Mouse (Mus musculus) stomach, postnatal 0 days (tissue): ENCODE measurements around the gene Lclat1.

Experiments
- CTCF ChIP-seq: IDR thresholded peaks from 2 replicates; pipeline ENCODE4 v1.5.1; 2016; ENCODE audit warnings: antibody characterized with exemption, low read depth, mild to moderate bottlenecking, moderate library complexity
- EP300 ChIP-seq: optimal IDR thresholded peaks from 2 replicates; pipeline ENCODE3; 2016; ENCODE audit warnings: antibody characterized with exemption

DNA sequence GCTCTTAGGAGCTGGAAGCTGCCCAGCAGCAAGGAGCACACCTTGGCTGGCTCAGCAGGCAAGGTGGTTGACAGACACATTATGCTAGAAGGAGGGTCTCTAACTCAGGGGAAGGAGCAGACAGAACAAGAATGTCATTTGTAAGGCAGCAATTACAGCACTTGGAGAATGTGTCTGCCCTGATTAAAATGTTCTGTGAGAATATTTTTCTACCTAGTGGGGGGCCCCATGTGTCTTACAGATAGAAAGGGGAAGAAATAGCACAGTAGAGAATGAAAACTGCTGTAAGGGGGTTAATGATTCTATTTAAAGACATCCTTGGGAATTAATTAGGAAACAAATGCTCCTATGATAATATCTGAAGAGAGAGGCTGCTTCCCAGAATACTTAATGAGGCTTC, 117.7 kb downstream of the Lclat1 start:
- TF ChIP-seq CTCF (no peak), EP300 (no peak)
